Mouse (Mus musculus): Measurements from ENCODE around the gene 4931414P19Rik.
"Not testable (repeated sequence)": the region's sequence is repeated elsewhere in the genome, so short reads cannot be mapped to it uniquely, and the experiment has no call there.

The 4931414P19Rik gene

DNA sequence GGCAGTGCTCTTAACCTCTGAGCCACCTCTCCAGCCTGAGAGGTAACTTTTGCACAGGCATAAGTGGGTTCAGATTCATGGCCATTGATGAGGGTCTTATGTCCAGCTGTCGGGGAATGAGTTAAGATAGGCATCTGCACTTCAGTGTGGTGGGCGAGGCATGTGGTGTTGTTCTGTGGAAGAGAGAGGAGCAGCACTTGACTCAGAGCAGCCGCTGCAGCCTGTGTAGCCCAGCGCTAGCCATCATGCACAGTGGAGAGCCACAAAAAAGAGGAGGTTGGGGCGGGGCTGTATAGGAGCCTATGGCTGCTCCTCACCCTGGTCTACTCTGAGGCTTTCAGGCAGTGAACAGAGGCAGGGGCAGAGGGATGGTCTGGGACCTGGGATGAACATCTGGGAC is 22.3 kb upstream of the 4931414P19Rik start:
- DNase-seq (ENCODE audit: low spot score) = no peak

DNA sequence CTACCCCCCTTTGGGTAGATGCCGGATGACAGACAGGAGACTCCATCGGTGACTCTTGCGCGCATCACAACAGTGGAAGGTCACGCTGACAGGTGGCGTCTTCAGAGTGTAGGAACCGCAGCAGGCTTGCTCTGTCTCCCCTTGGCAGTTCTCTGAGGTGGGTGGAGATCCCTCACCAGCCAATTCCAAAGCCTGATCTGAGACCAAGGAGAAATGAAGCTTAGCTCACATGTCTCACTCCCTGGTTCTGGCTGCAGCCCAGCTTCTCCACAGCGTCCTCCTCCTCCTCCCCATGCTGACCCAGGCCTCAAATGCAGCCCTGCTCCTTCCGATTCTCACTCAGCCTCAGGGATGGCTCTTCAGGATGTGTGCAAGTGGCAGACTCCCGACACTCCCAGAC is 19.2 kb upstream of the 4931414P19Rik start:
- no peak for DNase-seq (ENCODE audit: low spot score)

DNA sequence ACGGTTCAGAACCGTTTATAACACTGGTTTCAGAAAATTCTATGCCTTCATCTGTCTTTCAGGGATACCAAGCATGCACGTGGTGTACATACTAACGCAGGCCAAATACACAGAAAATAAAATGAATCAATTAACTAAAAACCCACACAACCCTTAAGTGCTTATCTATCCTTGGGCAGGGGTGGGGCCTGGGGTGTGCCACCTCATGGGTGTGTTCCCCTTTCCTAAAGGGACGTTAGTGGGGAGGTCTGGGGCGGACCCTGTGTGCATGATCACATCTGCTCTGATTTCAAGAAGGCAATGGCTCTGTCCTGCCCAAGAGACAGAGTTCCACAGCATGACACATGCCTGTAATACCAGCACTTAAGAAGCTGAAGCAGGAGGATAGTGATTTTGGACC is 17.5 kb upstream of the 4931414P19Rik start:
- no peak for DNase-seq (ENCODE audit: low spot score)

DNA sequence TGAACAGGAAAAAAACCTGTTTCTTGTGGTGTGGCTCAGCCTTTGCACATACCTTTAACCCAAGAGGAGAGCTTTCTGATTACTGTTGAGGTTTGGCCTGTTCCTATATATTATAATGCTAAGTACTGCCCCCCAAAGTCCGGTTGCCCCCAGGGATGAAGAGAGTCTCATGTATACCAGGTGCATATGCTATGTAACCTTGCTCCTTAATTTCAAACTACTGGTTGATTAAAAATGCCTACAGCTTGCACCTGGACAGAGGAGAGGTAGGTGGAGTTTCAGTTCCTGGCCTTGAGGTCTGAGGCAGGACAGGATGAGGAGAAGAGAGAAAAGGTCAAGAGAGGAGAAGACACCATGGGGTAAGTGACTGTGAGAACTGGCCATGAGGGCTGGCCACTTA is 15.3 kb upstream of the 4931414P19Rik start, which contains the start of gene Psmb11:
Gene Psmb11 (plus strand): TSS at position 301 of the 400 bp plus-strand sequence.
- DNase-seq (ENCODE audit: low spot score) = no peak

DNA sequence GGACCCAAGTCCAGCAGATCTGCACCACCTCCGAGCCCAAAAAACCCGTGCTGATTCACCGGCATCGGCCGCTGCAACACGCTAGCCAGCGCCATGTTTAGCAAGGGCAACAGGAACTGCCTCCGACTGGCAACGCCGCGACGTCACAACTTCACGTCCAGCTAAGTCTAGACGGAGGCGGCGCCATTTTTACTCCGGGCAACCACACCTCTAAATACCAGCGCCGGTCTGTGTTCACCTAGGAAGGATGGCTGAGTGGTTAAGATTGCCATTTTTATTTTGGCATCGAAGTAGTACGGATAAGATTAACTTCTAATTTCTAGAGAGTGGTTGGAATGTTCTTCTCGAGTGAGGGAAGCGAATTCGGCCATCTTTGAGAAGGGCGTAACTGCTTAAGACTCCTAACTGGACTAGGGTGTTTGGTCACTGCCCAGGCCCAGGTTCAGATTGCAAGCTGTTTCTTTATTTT is 12.1 kb upstream of the 4931414P19Rik start, which contains the start of gene Psmb5:
Gene Psmb5 (minus strand): TSS at position 126 of the 469 bp plus-strand sequence.
- peak; percentile 89 for DNase-seq (ENCODE audit: low spot score)

DNA sequence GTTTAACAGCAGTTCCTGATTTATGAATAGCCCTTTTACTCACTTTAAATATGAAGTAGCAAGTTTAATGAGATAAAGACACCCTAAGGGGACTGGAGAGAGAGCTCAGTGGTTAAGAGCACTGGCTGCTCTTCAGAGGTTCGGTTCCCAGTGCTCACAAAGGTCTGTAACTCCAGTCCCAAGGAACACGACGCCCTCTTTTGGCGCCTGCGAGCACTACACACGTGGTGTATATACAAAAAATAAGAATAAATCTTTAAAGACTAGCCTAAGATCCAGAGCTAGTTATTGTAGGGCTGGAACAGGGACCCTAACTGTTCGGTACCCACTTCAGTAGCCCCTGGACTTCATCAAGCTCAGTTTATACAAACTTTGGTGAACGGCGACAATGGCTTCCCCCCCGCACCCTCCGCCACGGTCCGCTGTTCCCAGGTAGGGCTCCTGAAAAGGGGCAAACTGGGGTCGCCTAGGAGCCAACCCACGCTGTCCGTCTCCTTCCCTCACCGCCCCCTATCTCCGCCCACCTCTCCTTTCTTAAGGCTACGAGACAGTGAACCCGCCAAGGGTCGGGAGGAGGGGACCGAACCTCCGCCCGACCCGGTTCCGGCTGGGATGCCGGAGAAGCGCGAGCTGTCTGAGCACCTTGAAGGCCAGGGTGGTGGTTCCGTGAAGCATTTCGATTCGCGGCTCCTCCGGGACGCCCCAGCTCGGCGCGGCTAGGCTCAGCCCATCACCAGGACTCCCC is 11.5 kb upstream of the 4931414P19Rik start:
- DNase-seq (ENCODE audit: low spot score) = no peak

DNA sequence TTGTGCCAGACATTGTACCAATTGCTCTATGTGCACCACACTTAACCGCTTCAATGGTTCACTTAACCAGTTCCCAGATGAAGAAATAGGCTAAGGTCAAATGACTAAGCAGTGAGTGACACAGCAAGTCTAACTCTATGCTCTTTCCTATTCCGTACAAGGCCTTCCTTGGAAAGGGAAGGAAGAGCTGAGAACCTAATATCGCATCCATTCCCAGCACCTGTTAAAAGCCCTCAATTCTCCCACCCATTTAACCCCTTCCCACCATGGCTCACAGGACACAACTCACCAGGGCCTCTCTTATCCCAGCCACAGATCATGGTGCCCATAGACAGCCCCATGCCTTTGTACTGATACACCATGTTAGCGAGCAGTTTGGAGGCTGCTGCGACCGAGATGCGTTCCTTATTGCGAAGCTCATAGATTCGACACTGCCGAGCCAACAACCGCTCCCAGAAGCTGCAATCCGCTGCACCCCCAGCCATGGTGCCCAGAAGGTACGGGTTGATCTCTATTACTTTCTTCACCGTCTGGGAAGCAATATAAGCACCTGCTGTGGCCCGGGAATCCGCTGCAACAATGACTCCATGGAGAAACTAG is 10.5 kb upstream of the 4931414P19Rik start:
- DNase-seq (ENCODE audit: low spot score) = no peak

DNA sequence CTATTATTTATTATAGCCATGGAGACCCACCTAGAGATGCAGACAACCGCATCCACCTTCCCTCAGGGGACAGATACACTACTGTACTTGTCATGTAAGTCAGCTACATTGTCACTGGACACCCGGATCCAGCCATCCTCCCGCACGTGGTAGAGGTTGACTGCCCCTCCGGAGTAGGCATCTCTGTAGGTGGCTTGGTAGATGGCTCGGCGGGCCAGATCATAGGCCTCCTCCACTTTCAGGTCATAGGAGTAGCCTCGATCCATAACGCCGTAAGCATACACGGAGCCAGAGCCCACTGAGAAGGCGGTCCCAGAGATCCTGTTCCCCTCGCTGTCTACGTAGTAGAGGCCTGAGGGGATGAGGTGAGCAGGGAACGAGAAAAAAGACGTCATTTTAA is 8.3 kb upstream of the 4931414P19Rik start:
- DNase-seq (ENCODE audit: low spot score) = not testable (repeated sequence)

DNA sequence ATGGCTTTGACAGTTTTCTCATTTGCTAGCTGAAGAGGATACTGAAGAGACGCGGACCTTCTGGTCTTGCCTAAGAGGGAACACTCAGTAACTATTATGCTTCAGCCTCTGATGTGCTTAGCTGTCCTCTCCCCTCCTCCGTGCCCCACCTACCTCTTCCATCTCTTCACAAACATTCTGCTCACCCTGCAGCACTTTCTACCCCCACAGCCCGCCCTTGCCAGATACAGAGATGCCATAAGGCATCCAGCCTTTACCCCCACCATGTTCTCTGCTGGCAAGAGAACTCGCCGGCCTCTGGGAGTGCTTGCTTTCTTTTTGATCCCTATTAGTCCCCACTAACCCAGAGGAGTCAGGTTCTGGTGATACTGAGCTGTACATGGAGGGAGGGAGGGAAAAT is 4.9 kb upstream of the 4931414P19Rik start:
- DNase-seq (ENCODE audit: low spot score) = no peak

DNA sequence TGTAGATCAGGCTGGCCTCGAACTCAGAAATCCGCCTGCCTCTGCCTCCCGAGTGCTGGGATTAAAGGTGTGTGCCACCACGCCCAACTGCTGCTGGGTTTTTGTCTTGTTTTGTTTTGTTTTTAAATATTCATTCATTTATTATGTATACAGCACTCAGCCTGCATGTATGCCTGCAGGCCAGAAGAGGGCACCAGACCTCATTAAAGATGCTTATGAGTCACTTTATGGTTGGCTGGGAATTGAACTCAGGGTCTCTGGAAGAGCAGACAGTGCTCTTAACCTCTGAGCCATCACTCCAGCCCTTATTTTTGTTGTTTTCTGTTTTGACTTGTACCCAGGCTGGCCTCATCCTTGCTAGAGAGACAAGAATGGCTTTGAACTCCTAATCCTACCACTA is 4.2 kb upstream of the 4931414P19Rik start:
- peak; percentile 33 for DNase-seq (ENCODE audit: low spot score)

DNA sequence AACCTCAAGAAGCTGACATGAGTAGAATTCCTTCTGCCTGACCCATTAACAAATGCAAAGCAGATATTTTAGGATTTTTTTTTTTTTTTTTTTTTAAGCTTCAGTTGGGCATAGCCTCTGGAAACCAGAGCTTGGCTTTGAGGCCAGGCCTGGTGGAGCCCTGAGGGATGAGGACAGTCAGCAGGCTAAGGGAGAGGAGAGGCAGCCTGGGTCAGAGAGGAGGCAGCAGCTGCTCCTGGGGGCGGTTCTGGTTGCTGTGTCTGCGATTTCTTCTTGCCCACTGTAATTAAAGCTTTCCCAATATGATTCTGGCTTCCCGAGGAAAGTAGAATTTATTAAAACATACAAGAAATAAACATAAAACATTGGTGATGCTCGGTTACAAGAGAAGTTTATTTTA is 3.5 kb upstream of the 4931414P19Rik start:
- DNase-seq (ENCODE audit: low spot score) = no peak

DNA sequence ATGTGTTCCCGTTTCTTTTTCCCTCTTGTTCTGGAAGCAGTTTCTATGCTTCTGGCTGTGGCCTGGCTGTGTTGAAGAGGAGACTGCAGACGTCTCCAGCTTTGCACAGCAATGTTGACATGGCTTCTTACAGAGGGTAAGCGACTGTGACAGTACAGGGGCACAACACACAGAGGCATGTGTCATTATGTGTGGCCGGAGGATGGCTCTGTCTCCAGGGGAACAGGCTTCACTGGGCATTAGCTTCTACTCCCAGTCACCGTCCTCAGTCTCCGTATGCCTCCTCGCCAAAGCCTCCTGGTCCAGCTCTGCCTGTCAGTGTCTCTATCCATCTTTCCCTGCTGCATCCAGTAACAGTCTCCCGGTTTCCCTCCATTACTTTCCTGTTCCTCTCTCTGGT is 1.4 kb upstream of the 4931414P19Rik start:
- no peak for DNase-seq (ENCODE audit: low spot score)

DNA sequence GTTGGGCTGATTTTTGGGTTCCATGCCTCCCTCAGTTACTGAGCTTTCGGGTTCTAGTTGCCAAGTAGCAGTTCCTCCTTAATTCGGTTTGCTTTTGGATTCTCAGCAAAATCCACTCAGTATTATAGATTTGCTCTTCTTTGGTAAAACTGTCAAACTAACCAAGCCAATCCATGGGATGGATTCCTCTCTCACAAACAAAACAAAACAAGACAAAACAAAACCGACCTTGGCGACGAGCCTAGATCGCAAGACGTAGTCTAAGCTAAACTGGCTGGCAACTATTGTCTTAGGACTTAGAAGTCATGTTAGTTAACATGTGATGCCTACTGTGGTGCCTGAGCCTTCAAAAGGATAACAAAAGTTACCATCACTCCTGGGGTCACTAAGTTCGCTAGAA is 2.1 kb downstream of the 4931414P19Rik start:
- DNase-seq (ENCODE audit: low spot score) = no peak

DNA sequence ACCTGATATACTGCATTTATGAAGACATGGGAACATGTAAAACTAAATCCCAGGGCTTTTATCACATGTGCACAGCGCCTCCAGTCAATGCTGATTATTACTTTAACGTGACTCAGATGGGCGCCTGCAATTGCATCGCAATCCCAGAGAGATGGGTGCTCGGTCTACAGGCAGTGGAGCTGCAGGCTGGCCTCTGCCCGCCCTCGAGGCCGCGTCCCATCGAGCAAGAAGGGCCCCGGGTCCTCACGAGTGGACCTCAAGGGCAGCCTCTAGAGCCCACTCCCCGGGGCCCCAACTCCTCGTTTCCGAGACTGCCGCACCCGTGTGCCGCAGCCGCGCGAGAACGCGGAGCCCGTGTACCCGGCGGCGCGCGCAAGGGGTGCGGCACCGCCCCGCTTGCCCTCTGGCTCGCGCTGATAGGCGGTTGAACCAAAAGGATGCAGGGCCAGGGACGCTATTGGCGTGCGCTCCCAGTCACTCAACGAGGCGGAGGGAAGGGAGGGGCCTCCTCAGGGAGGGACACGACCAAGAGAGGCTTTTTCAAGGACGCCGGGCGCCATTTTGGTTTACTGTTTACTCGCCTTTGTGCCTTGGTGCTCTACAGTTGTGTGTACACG is 2.6 kb downstream of the 4931414P19Rik start:
- DNase-seq (ENCODE audit: low spot score) = peak; percentile 96

DNA sequence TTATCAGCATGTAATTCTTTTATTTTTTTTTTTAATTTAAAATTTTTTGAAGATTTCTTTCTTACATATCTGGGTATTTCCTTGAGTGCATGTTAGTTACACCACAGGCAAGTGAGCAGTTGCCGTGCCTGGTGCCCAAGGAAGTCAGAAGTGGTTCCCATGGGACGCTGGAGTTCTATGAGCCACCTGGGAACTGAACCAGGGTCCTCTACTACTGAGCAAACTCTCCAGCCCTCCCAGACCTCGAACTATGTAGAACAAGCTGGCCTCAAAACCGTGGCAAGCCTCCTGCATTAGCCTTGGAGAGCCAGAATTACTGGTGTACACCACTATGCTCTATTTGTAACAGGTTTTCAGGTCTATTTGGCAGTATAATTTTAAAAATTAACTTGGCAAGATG is 3.2 kb downstream of the 4931414P19Rik start:
- no peak for DNase-seq (ENCODE audit: low spot score)

DNA sequence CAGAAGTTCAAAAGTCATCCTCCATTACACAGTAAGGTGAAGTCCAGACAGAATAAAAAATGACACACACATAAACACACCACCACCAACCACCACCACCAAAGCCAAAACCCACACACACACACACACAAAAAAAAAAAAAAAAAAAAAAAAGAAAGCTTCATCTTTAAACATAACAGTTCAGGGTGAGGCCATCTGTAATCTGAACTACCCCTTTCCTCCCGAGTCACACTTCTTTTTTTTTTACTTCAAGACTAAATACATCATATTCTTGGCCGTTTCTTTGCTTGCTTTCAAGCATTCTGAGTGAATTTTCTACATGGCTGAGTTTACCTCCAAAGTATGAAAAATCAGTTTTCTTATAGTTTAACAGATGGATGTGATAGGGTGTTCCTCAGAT is 4.2 kb downstream of the 4931414P19Rik start:
- DNase-seq (ENCODE audit: low spot score) = no peak

DNA sequence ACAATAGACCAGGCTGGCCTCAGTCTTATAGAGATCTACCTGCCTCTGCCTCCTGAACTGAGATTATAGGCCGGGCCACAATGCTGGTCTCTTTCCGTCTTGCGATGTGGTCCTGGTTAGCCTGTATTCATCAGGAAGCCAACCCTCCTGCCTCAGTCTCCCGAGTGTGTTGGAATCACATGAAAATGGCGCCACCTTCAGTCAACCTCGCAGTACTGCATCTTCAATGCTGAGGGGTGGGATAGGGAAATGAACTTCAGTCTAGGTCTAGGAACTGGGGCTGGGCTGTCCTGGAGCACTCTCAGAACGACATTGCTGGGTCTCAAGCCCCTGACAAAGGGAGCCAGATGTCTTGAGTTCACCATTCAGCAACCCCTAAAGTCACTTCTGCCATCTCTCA is 8.7 kb downstream of the 4931414P19Rik start:
- no peak for DNase-seq (ENCODE audit: low spot score)

DNA sequence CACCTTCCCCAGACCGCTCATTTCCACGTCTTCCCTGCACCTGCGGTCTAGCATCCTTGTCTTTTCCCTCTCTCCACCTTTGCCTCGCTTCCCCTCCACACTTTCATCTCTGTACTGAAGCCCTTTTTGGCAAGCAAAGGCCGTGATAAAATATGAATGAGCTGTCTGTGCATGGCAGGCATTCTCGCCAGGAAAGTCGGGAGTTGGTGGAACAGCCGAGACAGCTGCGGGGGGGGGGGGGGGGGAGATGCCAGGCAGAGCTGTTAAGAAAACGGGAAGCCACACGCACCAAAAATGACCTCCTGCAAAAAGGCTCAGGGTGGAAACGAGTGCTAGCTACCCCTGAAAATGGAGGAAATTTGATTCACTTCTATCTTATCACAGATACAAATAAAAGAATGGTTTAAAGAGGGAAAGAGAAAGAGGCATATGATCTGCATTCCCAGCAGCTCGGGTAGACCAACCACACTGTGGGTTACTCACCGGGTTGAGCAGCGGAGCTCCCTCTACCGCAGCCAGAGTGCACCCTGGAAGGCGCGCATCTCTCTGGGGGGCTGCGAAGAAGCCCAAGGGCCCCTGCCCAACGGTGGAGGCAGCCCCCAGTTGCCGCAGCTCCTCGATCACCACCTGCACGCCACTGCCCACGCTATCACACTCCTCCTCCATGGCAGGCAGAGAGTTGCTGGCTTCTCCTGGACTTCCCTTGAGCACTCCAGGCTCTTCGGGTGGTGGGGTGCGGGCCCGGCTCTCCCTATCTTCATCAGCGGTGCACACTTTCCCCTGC is 11.0 kb downstream of the 4931414P19Rik start:
- DNase-seq (ENCODE audit: low spot score) = no peak

DNA sequence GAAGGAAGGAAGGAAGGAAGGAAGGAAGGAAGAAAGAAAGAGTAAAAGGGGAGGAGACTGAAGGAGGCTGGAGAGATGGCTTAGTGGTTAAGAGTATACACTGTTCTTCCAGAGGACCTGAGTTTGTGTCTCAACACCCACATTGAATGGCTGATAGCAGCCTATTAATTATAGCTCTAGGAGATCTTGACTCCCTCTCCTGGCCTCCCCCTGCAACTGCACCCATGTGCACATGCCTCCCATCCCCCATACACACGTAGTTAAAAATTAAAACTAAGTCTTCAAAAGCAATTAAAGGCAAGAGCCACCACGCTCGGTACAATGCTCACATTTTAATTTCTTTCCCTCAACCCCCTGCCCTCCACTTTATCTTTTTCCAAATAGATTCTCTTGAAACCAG is 11.7 kb downstream of the 4931414P19Rik start:
- no peak for DNase-seq (ENCODE audit: low spot score)

DNA sequence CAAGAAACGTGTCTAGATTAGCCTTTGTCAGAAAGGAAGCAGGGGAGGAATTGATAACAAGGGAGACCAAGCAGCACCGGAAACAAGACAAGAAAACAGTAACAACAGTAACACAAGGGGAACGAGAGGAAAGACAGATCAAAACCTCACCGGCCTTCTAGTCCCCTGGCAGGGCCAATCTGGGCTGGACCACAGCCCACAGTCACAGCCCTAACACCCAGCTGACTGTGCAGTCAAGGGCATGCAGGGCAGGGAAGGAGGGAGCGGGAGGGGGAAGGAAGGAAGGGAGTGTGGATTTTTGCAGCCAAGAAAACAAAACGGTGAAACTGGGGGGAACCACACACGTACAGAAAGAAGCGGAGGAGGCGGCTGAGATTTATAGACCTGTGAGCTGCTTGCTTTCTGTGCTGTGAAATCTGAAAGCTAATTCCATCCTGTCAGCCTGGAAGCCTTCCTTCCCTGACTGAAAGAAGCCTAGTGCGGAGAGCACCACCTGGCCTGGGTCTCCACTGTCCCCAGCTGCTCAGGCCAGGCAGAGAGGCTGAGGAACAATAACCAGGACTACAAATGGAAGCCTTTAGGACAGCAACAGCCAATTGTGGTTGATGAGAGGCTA is 13.4 kb downstream of the 4931414P19Rik start:
- DNase-seq (ENCODE audit: low spot score) = no peak

DNA sequence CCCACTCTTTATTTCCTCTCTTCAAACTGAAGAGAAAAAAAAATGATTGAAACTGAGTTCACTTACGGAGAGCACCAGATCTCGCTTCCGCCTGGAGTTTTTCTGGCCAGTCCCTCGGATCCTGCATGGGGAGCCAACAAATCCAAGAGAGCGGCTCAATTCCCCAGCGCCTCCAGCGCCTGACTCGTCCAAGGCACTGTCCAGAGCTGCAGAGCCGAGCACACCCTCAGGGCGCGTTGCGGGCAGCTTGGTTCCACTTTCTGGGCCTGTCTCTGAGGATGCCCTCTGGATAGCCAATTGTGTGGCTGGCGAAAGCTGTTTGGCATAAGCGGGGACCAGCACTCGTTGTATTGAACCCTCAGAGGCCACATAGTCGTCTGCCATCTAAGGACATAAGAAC is 14.7 kb downstream of the 4931414P19Rik start:
- DNase-seq (ENCODE audit: low spot score) = no peak
